Mouse (Mus musculus) lung, embryonic 14.5 days (tissue): ENCODE measurements around the gene Tsc22d3. TPM values are rescaled to one million over a fixed set of nuclear protein-coding genes. Genes with fewer than 3 reads are reported as not detected.

ENCODE experiments used
- ATAC-seq: fragments of 200-750 bp; cut with Nextera tagmentation; 2 replicates; pipeline ENCODE4 v1.8.0; 2017; ENCODE audit warnings: mild to moderate bottlenecking, moderate TSS enrichment, moderate library complexity; ENCODE audit not compliant: insufficient read depth
- DNase-seq: peaks from one replicate; pipeline ENCODE4 v3.0.0-alpha.2; 2015
- H3K27ac ChIP-seq: fragments of 300-500 bp; sonication (generic); 2 replicates; pipeline ENCODE4 v1.5.1; 2014; ENCODE audit warnings: low read depth, mild to moderate bottlenecking, moderate library complexity
- H3K27me3 ChIP-seq: fragments of 300-500 bp; sonication (generic); 2 replicates; pipeline ENCODE4 v1.6.1; 2014; ENCODE audit warnings: low read length, control low read depth; ENCODE audit not compliant: insufficient read depth
- H3K36me3 ChIP-seq: fragments of 300-500 bp; sonication (generic); 2 replicates; pipeline ENCODE4 v1.6.1; 2014; ENCODE audit warnings: control low read depth; ENCODE audit not compliant: insufficient read depth
- H3K4me1 ChIP-seq: fragments of 300-500 bp; sonication (generic); 2 replicates; pipeline ENCODE4 v1.6.1; 2014; ENCODE audit warnings: antibody characterized with exemption, control low read depth; ENCODE audit not compliant: insufficient read depth
- H3K4me2 ChIP-seq: fragments of 300-500 bp; sonication (generic); 2 replicates; pipeline ENCODE4 v1.6.1; 2014; ENCODE audit warnings: mild to moderate bottlenecking
- H3K4me3 ChIP-seq: fragments of 300-500 bp; sonication (generic); 2 replicates; pipeline ENCODE4 v1.5.1; 2014; ENCODE audit warnings: low read depth, low read length
- H3K9ac ChIP-seq: fragments of 300-500 bp; sonication (generic); 2 replicates; pipeline ENCODE4 v1.6.1; 2014
- H3K9me3 ChIP-seq: fragments of 300-500 bp; sonication (generic); 2 replicates; pipeline ENCODE4 v1.6.1; 2016; ENCODE audit warnings: low read depth, low read length, control low read depth
- CTCF ChIP-seq: IDR thresholded peaks from 2 replicates; pipeline ENCODE4 v1.5.1; 2016; ENCODE audit warnings: antibody characterized with exemption, low read depth
- WGBS: fragments of 180-500 bp; shearing (Covaris S2); extraction: QIAGEN DNeasy Blood & Tissue Kit; methylation state at CpG from one replicate; pipeline ENCODE4 v1.1.7; 2014; 5-methylcytosine and 5-hydroxymethylcytosine counted together
- polyA plus RNA-seq: library from polyadenylated mRNA; unstranded; fragments of >200 nt; fragmentation: Nextera tagmentation; extraction: Ambion mirVana; gene quantifications from 2 replicates; pipeline ENCODE4 v1.2.1, GENCODE M21; 2014

Gene Tsc22d3
- polyA plus RNA-seq, 1 experiment from 2014 or later = 82.8 TPM

GRCm38 (mm10) chrX:140565759-140566158, 34.7 kb downstream of the Tsc22d3 start:
- H3K9me3 ChIP-seq = no peaks in the 10 kb centered on the region
- H3K4me3 ChIP-seq = no peak overlapping the region
- 0 out of 2 replicates have a peak, but pooled peaks cover 5% of the 10 kb centered on the region for H3K4me1 ChIP-seq
- H3K27ac ChIP-seq = no peak overlapping the region
- H3K36me3 ChIP-seq = no peaks in the 10 kb centered on the region
- WGBS = 73% methylated on average over 2 of the region's 2 CpGs
- ATAC-seq = no peak
- DNase-seq = no peak
- H3K27me3 ChIP-seq = no peaks in the 10 kb centered on the region
- no peak overlapping the region for H3K4me2 ChIP-seq
- TF ChIP-seq CTCF = no peak
- no peak overlapping the region for H3K9ac ChIP-seq

GRCm38 (mm10) chrX:140565212-140565611, 35.2 kb downstream of the Tsc22d3 start:
- H3K36me3 ChIP-seq = no peaks in the 10 kb centered on the region
- no peak for DNase-seq

GRCm38 (mm10) chrX:140564777-140565176, 35.7 kb downstream of the Tsc22d3 start:
- no peak overlapping the region for H3K4me2 ChIP-seq
- no peak for TF ChIP-seq CTCF
- H3K36me3 ChIP-seq = no peaks in the 10 kb centered on the region
- no peak overlapping the region for H3K4me3 ChIP-seq
- H3K9ac ChIP-seq = no peak overlapping the region
- no peak overlapping the region for H3K27ac ChIP-seq
- 0 out of 2 replicates have a peak, but pooled peaks cover 5% of the 10 kb centered on the region for H3K4me1 ChIP-seq
- ATAC-seq (no peak), DNase-seq (no peak)
- 62% methylated on average over 1 of the region's 1 CpGs for WGBS
- H3K9me3 ChIP-seq = no peaks in the 10 kb centered on the region
- H3K27me3 ChIP-seq = no peaks in the 10 kb centered on the region

More at GRCm38 (mm10) chrX:140565212-140565611, 35.2 kb downstream of the Tsc22d3 start:
- Histone ChIP-seq H3K9ac (no peak overlapping the region), H3K27ac (no peak overlapping the region), H3K4me3 (no peak overlapping the region), H3K9me3 (no peaks in the 10 kb centered on the region), H3K4me2 (no peak overlapping the region), H3K4me1 (0 out of 2 replicates have a peak, but pooled peaks cover 5% of the 10 kb centered on the region), H3K27me3 (no peaks in the 10 kb centered on the region)
- ATAC-seq = no peak
- WGBS = 97% methylated on average over 3 of the region's 3 CpGs
- TF ChIP-seq CTCF = no peak

- Histone ChIP-seq H3K27ac (no peak overlapping the region), H3K36me3 (no peaks in the 10 kb centered on the region), H3K27me3 (0 out of 2 replicates have a peak, but pooled peaks cover 3% of the 10 kb centered on the region), H3K4me2 (no peak overlapping the region), H3K9me3 (no peaks in the 10 kb centered on the region), H3K4me3 (no peak overlapping the region), H3K9ac (no peak overlapping the region), H3K4me1 (no peaks in the 10 kb centered on the region)
- 56% methylated on average over 6 of the region's 6 CpGs for WGBS
- no peak for TF ChIP-seq CTCF
- peak; percentile 82 for DNase-seq
- peak; percentile 73; the same call in 1 of the 2 replicates for ATAC-seq
These were observed 42.1 kb downstream of the Tsc22d3 start for GRCm38 (mm10) chrX:140558176-140558844.

- H3K9ac ChIP-seq = no peak overlapping the region
- no peak overlapping the region for H3K27ac ChIP-seq
- no peaks in the 10 kb centered on the region for H3K36me3 ChIP-seq
- 0 out of 2 replicates have a peak, but pooled peaks cover 3% of the 10 kb centered on the region for H3K27me3 ChIP-seq
- no peaks in the 10 kb centered on the region for H3K4me1 ChIP-seq
- no peak for TF ChIP-seq CTCF
- H3K4me2 ChIP-seq = no peak overlapping the region
- ATAC-seq (no peak), DNase-seq (no peak)
- 70% methylated on average over 2 of the region's 2 CpGs for WGBS
- H3K9me3 ChIP-seq = no peaks in the 10 kb centered on the region
- H3K4me3 ChIP-seq = no peak overlapping the region
These were observed 44.5 kb downstream of the Tsc22d3 start for GRCm38 (mm10) chrX:140555965-140556364.

GRCm38 (mm10) chrX:140555423-140555822, 45.0 kb downstream of the Tsc22d3 start:
- Histone ChIP-seq H3K27ac (no peak overlapping the region), H3K9me3 (no peaks in the 10 kb centered on the region), H3K4me3 (no peak overlapping the region), H3K9ac (no peak overlapping the region), H3K27me3 (0 out of 2 replicates have a peak, but pooled peaks cover 3% of the 10 kb centered on the region), H3K4me2 (no peak overlapping the region), H3K4me1 (no peaks in the 10 kb centered on the region), H3K36me3 (no peaks in the 10 kb centered on the region)
- 60% methylated on average over 3 of the region's 3 CpGs for WGBS
- DNase-seq = no peak
- TF ChIP-seq CTCF = no peak
- no peak for ATAC-seq

- DNase-seq = no peak
- Histone ChIP-seq H3K4me2 (no peak overlapping the region), H3K4me1 (no peaks in the 10 kb centered on the region), H3K36me3 (no peaks in the 10 kb centered on the region), H3K9me3 (no peaks in the 10 kb centered on the region), H3K9ac (no peak overlapping the region), H3K4me3 (no peak overlapping the region), H3K27ac (no peak overlapping the region), H3K27me3 (no peaks in the 10 kb centered on the region)
- ATAC-seq = no peak
- 77% methylated on average over 7 of the region's 7 CpGs for WGBS
- no peak for TF ChIP-seq CTCF
These were observed 52.6 kb downstream of the Tsc22d3 start for GRCm38 (mm10) chrX:140547660-140548419.
